Mouse (Mus musculus) erythroblast, embryonic 14.5 days (primary cell): ENCODE results near the gene Wdr95. TPM values are rescaled to one million over a fixed set of nuclear protein-coding genes. Genes with fewer than 3 reads are reported as not detected.

ENCODE experiments used
- H3K27me3 ChIP-seq: 2 replicates; pipeline ENCODE4 v1.6.1; 2012; ENCODE audit warnings: inconsistent platforms; ENCODE audit not compliant: control insufficient read depth
- H3K36me3 ChIP-seq: 2 replicates; pipeline ENCODE4 v1.6.1; 2012; ENCODE audit warnings: mild to moderate bottlenecking, inconsistent platforms; ENCODE audit not compliant: control insufficient read depth
- H3K4me1 ChIP-seq: 2 replicates; pipeline ENCODE4 v1.6.1; 2012; ENCODE audit warnings: inconsistent platforms; ENCODE audit not compliant: control insufficient read depth
- H3K4me3 ChIP-seq: replicated peaks from 2 replicates; pipeline ENCODE3; 2012; ENCODE audit warnings: moderate library complexity, mild to moderate bottlenecking, inconsistent platforms
- H3K9me3 ChIP-seq: 2 replicates; pipeline ENCODE4 v1.6.1; 2012; ENCODE audit warnings: low read length, inconsistent platforms, mixed read lengths; ENCODE audit not compliant: control insufficient read depth
- GATA1 ChIP-seq: IDR thresholded peaks from 2 replicates; pipeline ENCODE4 v1.6.1; 2012; ENCODE audit warnings: low read length, inconsistent platforms, mixed read lengths
- TAL1 ChIP-seq: IDR thresholded peaks from 3 replicates; pipeline ENCODE4 v1.6.1; 2012; ENCODE audit warnings: low read length, inconsistent platforms, mixed read lengths
- polyA plus RNA-seq: library from polyadenylated mRNA; stranded (reverse); fragments of >175 nt; gene quantifications from 2 replicates; pipeline ENCODE4 v1.2.3, GENCODE M21; 2012

The Wdr95 gene
- polyA plus RNA-seq, 1 experiment, result not detected

DNA sequence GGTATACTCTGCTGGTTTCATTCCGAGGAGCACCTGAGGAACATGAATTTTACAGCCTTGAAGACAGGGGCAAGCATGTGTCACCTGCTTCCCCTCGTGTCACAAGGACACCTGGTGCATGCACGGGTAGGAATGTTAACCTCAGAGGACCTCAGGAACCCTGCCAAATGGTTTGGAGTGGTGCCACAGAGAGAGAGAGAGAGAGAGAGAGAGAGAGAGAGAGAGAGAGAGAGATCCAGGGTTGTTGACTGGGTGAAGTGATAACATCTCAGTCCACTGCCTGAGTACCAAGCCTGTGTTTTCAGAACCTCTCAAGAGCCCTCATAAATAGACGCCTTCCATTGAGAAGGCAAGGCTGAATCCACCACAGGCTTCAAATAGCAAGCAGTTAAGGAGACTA lies 119.7 kb downstream of the Wdr95 start:
- Histone ChIP-seq H3K27me3 (no peaks in the 10 kb centered on the region), H3K36me3 (no peaks in the 10 kb centered on the region), H3K4me3 (no peak overlapping the region), H3K9me3 (no peaks in the 10 kb centered on the region), H3K4me1 (peaks cover 54% of the 10 kb centered on the region)
- TF ChIP-seq GATA1, result no peak
- no peak for TF ChIP-seq TAL1

DNA sequence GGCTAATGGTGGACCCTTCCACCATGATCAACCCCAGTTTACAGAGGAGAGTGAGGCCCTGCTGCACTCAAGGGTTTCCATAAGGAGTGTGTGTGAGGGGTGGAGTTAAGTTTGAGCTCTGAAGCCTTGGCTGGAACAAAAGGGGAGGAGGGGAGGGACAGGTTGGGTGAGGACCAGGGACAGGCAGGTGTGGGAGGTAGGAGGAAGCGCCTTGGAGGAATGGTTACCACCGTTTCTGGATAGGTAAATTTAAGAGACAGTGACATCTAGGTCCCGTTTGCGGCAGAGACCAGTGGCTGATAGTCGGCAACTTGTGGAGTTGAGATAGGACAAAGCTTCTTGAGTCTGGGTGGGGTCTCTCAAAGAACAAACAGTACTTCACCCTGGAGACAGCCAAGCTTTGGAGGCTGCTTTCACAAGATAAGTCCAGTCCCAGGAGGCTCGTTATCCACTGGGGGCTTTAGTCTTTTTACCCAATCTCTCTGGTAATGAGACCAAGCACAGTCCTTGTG lies 120.5 kb downstream of the Wdr95 start:
- no peaks in the 10 kb centered on the region for H3K27me3 ChIP-seq
- H3K36me3 ChIP-seq, result no peaks in the 10 kb centered on the region
- no peaks in the 10 kb centered on the region for H3K9me3 ChIP-seq
- peaks cover 46% of the 10 kb centered on the region for H3K4me1 ChIP-seq
- peak overlapping the region; percentile 31 for H3K4me3 ChIP-seq
- TF ChIP-seq GATA1 (no peak), TAL1 (no peak)

GRCm38 (mm10) chr5:149649499-149650178 lies 121.2 kb downstream of the Wdr95 start:
- Histone ChIP-seq H3K9me3 (no peaks in the 10 kb centered on the region; the same call in 1 of the 2 replicates), H3K4me1 (peaks cover 42% of the 10 kb centered on the region), H3K27me3 (no peaks in the 10 kb centered on the region), H3K4me3 (peak overlapping the region; percentile 31), H3K36me3 (no peaks in the 10 kb centered on the region)
- no peak for TF ChIP-seq GATA1
- TF ChIP-seq TAL1, result no peak

DNA sequence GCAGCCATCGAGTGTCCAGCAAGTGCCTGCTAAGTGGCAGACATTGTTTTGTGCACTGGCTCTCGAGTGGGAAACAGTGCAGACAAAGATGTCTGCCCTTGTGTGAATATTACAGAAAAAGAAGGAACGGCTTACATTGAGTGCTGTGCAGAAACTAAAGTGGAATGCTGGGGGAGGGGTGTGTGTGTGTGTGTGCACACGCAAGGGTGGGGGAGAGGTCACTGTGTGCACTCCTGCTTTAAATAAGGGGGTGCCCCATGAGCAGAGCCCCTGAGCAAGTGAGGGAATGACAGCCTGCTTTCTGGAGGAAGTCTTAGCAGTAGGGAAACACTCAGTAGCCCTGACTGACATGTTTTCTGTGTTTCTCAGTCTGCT lies 121.7 kb downstream of the Wdr95 start:
- no peak overlapping the region for H3K4me3 ChIP-seq
- no peak for TF ChIP-seq GATA1
- TF ChIP-seq TAL1, result no peak

DNA sequence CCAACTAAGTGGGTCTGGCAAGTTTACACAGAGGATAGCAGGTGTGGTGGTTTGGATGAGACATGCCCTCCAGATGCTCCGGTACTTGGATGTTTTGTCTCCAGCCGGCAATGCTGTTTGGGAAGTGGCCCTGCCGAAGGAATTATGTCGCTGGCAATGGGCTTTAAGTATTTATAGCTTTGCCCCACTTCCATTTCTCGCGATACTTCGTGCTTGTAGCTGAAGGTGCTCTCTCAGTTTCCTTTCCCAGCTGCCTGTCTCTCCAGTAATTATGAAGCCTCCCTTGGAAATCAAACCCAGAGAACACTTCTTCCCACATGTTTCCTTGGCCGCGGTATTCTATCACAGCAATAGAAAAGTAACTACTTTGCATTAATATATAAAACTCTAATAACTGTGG lies 127.2 kb downstream of the Wdr95 start:
- no peaks in the 10 kb centered on the region for H3K27me3 ChIP-seq
- no peaks in the 10 kb centered on the region; the same call in 1 of the 2 replicates for H3K9me3 ChIP-seq
- H3K4me3 ChIP-seq, result no peak overlapping the region
- H3K4me1 ChIP-seq, result peaks cover 5% of the 10 kb centered on the region
- H3K36me3 ChIP-seq, result no peaks in the 10 kb centered on the region
- TF ChIP-seq TAL1 (no peak), GATA1 (no peak)

More for the DNA sequence above, 121.7 kb downstream of the Wdr95 start:
- Histone ChIP-seq H3K27me3 (no peaks in the 10 kb centered on the region), H3K4me1 (peaks cover 41% of the 10 kb centered on the region), H3K36me3 (no peaks in the 10 kb centered on the region), H3K9me3 (no peaks in the 10 kb centered on the region; the same call in 1 of the 2 replicates)

DNA sequence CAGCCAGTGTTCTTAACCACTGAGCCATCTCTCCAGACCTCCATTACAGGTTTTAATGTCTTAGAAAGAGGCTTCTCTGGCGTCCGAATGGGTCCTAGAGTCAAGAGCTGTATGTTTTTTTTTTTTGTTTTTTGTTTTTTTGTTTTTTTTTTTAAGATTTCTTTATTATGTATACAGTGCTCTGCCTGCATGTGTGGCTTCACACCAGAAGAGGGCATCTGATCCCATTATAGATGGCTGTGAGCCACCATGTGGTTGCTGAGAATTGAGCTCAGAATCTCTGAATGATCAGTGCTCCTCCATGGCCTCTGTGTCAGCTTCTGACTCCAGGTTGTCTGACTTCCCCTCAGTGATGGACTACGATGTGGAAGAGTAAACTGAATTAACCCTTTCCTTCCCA lies 129.5 kb downstream of the Wdr95 start:
- H3K4me3 ChIP-seq, result no peak overlapping the region
- no peaks in the 10 kb centered on the region for H3K27me3 ChIP-seq
- H3K4me1 ChIP-seq, result peaks cover 4% of the 10 kb centered on the region
- no peaks in the 10 kb centered on the region for H3K36me3 ChIP-seq
- TF ChIP-seq TAL1, result no peak
- TF ChIP-seq GATA1, result no peak
- peaks cover 8% of the 10 kb centered on the region for H3K9me3 ChIP-seq

DNA sequence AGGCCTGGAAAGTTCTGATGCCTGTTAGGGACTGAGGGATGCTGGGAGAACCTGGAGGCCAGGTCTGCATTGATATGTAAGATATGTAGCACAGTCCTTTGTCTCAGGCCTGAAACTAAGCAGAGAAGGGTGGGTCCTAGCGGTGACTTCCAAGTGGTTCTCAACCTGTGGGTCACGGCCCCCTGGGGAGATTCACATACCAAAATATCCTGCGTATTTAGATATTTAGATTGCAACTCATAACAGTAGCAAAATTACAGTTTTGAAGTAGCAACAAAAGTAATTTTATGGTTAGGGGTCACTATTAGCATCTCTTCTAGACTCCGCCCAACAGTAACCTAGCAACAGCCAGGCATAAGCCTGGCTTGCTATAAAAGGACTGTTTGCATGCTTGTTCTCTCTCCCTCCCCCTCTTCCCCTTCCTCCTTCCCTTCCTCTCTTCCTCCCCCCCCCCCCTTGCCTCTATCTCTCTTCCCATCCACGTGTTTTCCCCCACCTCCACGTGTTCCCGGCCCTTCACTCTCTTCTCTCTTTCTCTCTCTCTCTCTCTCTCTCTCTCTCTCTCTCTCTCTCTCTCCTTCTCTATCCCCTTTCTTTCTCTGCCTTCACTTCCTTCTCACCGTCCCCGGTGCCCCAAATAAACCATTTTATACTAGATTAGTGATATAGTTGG lies 130.4 kb downstream of the Wdr95 start:
- no peaks in the 10 kb centered on the region for H3K36me3 ChIP-seq
- peaks cover 4% of the 10 kb centered on the region for H3K4me1 ChIP-seq
- H3K9me3 ChIP-seq, result peaks cover 8% of the 10 kb centered on the region
- no peak for TF ChIP-seq TAL1
- TF ChIP-seq GATA1, result no peak
- no peak overlapping the region for H3K4me3 ChIP-seq
- H3K27me3 ChIP-seq, result no peaks in the 10 kb centered on the region

GRCm38 (mm10) chr5:149659414-149659780 lies 130.9 kb downstream of the Wdr95 start:
- Histone ChIP-seq H3K4me3 (no peak overlapping the region), H3K4me1 (peaks cover 4% of the 10 kb centered on the region), H3K9me3 (peaks cover 8% of the 10 kb centered on the region), H3K27me3 (no peaks in the 10 kb centered on the region), H3K36me3 (no peaks in the 10 kb centered on the region)
- TF ChIP-seq TAL1, result no peak
- no peak for TF ChIP-seq GATA1

DNA sequence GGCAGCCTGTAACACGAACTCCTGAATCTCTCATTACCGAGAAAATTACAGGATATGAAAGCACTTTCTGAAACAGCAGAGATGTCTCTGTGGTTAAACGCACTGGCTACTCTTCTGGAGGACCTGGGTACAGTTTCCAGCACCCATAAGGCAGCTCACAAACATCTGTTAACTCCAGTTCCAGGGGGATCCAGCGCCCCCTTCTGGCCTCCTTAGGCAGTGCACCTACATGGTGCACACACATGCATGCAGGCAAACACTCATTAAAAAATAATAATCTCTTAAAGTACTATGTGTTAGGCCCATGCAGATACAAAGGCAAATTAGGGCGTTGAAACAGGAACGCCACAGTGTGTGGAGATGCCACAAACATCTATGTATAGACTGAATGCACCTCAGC lies 132.9 kb downstream of the Wdr95 start:
- Histone ChIP-seq H3K36me3 (no peaks in the 10 kb centered on the region), H3K27me3 (no peaks in the 10 kb centered on the region), H3K4me3 (no peak overlapping the region), H3K9me3 (peaks cover 8% of the 10 kb centered on the region), H3K4me1 (peaks cover 2% of the 10 kb centered on the region; the same call in 1 of the 2 replicates)
- no peak for TF ChIP-seq GATA1

Other genes with a start within 250 kb of the Wdr95 start
- gene Medag, start 116.9 kb upstream of the Wdr95 start, polyA plus RNA-seq, result not detected in 2 replicates
- not detected in 2 replicates for gene Tex26, start 89.0 kb upstream of the Wdr95 start, polyA plus RNA-seq
- gene Hsph1, start 107.7 kb downstream of the Wdr95 start, polyA plus RNA-seq, result 2.4 and 2.8 TPM in 2 replicates
- gene B3glct, start 149.6 kb downstream of the Wdr95 start, polyA plus RNA-seq, result 0.25 and 0.56 TPM in 2 replicates